Mouse (Mus musculus) limb, embryonic 12.5 days (tissue): ENCODE measurements around the gene Tex33. TPM values are rescaled to one million over a fixed set of nuclear protein-coding genes. Genes with fewer than 3 reads are reported as not detected.

Source experiments
- ATAC-seq: fragments of 200-750 bp; cut with Nextera tagmentation; 2 replicates; pipeline ENCODE4 v1.8.0; 2017; ENCODE audit warnings: low read depth, moderate TSS enrichment; ENCODE audit not compliant: insufficient number of reproducible peaks, insufficient read depth, low FRiP score, low TSS enrichment
- H3K27ac ChIP-seq: fragments of 300-500 bp; sonication (generic); 2 replicates; pipeline ENCODE4 v1.5.1; 2016; ENCODE audit warnings: mild to moderate bottlenecking, moderate library complexity
- H3K27me3 ChIP-seq: fragments of 300-500 bp; sonication (generic); 2 replicates; pipeline ENCODE4 v1.6.1; 2016; ENCODE audit warnings: mild to moderate bottlenecking, moderate library complexity
- H3K36me3 ChIP-seq: fragments of 300-500 bp; sonication (generic); 2 replicates; pipeline ENCODE4 v1.6.1; 2016; ENCODE audit warnings: mild to moderate bottlenecking, moderate library complexity
- H3K4me1 ChIP-seq: fragments of 300-500 bp; sonication (generic); replicated peaks from 2 replicates; pipeline ENCODE4 v1.6.1; 2016
- H3K4me2 ChIP-seq: fragments of 300-500 bp; sonication (generic); 2 replicates; pipeline ENCODE4 v1.6.1; 2016; ENCODE audit warnings: mild to moderate bottlenecking, moderate library complexity
- H3K4me3 ChIP-seq: fragments of 300-500 bp; sonication (generic); replicated peaks from 2 replicates; pipeline ENCODE4 v1.5.1; 2016; ENCODE audit warnings: mild to moderate bottlenecking
- H3K9ac ChIP-seq: fragments of 300-500 bp; sonication (generic); replicated peaks from 2 replicates; pipeline ENCODE4 v1.6.1; 2016; ENCODE audit warnings: mild to moderate bottlenecking, moderate library complexity
- H3K9me3 ChIP-seq: fragments of 300-500 bp; sonication (generic); 2 replicates; pipeline ENCODE4 v1.6.1; 2016; ENCODE audit warnings: mild to moderate bottlenecking, moderate library complexity
- WGBS: fragments of 180-500 bp; shearing (Covaris S2); methylation state at CpG from one replicate; pipeline ENCODE4 v1.1.7; 2016; 5-methylcytosine and 5-hydroxymethylcytosine counted together
- polyA plus RNA-seq: library from polyadenylated mRNA; unstranded; fragments of >200 nt; fragmentation: Nextera tagmentation; extraction: Ambion mirVana; gene quantifications from 2 replicates; pipeline ENCODE4 v1.2.1, GENCODE M21; 2016

Gene Tex33
- polyA plus RNA-seq, 1 experiment from 2014 or later, result not detected

- H3K27ac ChIP-seq, result no peak overlapping the region
- no peak for ATAC-seq
- WGBS, result 73% methylated on average over 6 of the region's 6 CpGs
- no peaks in the 10 kb centered on the region for H3K9me3 ChIP-seq
- peaks cover 16% of the 10 kb centered on the region; the same call in 1 of the 2 replicates for H3K4me1 ChIP-seq
- no peak overlapping the region for H3K4me2 ChIP-seq
- H3K4me3 ChIP-seq, result no peak overlapping the region
- no peaks in the 10 kb centered on the region; the same call in 1 of the 2 replicates for H3K27me3 ChIP-seq
- H3K36me3 ChIP-seq, result no peaks in the 10 kb centered on the region
- H3K9ac ChIP-seq, result no peak overlapping the region
Measured at GRCm38 (mm10) chr15:78401345-78401744, 5.6 kb upstream of the Tex33 start.

GRCm38 (mm10) chr15:78390855-78391254, 4.9 kb downstream of the Tex33 start:
- WGBS, result 76% methylated on average over 3 of the region's 3 CpGs

GRCm38 (mm10) chr15:78385564-78385963, 10.1 kb downstream of the Tex33 start:
- Histone ChIP-seq H3K27me3 (no peaks in the 10 kb centered on the region), H3K27ac (no peak overlapping the region), H3K9ac (no peak overlapping the region), H3K4me3 (no peak overlapping the region), H3K36me3 (no peaks in the 10 kb centered on the region), H3K4me1 (no peaks in the 10 kb centered on the region), H3K4me2 (no peak overlapping the region), H3K9me3 (no peaks in the 10 kb centered on the region)
- 91% methylated on average over 1 of the region's 1 CpGs for WGBS
- no peak for ATAC-seq

More at GRCm38 (mm10) chr15:78390855-78391254, 4.9 kb downstream of the Tex33 start:
- H3K4me1 ChIP-seq, result no peaks in the 10 kb centered on the region
- H3K9me3 ChIP-seq, result no peaks in the 10 kb centered on the region
- H3K27ac ChIP-seq, result no peak overlapping the region
- no peak overlapping the region for H3K9ac ChIP-seq
- ATAC-seq, result no peak
- H3K36me3 ChIP-seq, result no peaks in the 10 kb centered on the region
- no peak overlapping the region for H3K4me3 ChIP-seq
- H3K4me2 ChIP-seq, result no peak overlapping the region
- no peaks in the 10 kb centered on the region for H3K27me3 ChIP-seq

- Histone ChIP-seq H3K9me3 (no peaks in the 10 kb centered on the region), H3K36me3 (no peaks in the 10 kb centered on the region), H3K4me2 (no peak overlapping the region), H3K9ac (no peak overlapping the region), H3K27ac (no peak overlapping the region), H3K4me3 (no peak overlapping the region), H3K4me1 (no peaks in the 10 kb centered on the region), H3K27me3 (no peaks in the 10 kb centered on the region)
- ATAC-seq, result no peak
- 79% methylated on average over 7 of the region's 7 CpGs for WGBS
Measured at GRCm38 (mm10) chr15:78384220-78385116, 11.2 kb downstream of the Tex33 start.

GRCm38 (mm10) chr15:78383450-78384219, 12.1 kb downstream of the Tex33 start:
- no peak overlapping the region for H3K9ac ChIP-seq
- no peaks in the 10 kb centered on the region for H3K4me1 ChIP-seq
- H3K27ac ChIP-seq, result no peak overlapping the region
- WGBS, result 85% methylated on average over 11 of the region's 11 CpGs
- H3K27me3 ChIP-seq, result no peaks in the 10 kb centered on the region
- no peaks in the 10 kb centered on the region for H3K9me3 ChIP-seq
- H3K36me3 ChIP-seq, result no peaks in the 10 kb centered on the region
- no peak for ATAC-seq
- H3K4me3 ChIP-seq, result no peak overlapping the region
- H3K4me2 ChIP-seq, result no peak overlapping the region

- H3K36me3 ChIP-seq, result no peaks in the 10 kb centered on the region
- H3K4me3 ChIP-seq, result no peak overlapping the region
- no peak for ATAC-seq
- H3K27me3 ChIP-seq, result no peaks in the 10 kb centered on the region
- H3K9ac ChIP-seq, result no peak overlapping the region
- H3K4me1 ChIP-seq, result no peaks in the 10 kb centered on the region
- 95% methylated on average over 4 of the region's 4 CpGs for WGBS
- no peak overlapping the region for H3K27ac ChIP-seq
- H3K4me2 ChIP-seq, result no peak overlapping the region
- H3K9me3 ChIP-seq, result no peaks in the 10 kb centered on the region
Measured at GRCm38 (mm10) chr15:78382115-78382514, 13.6 kb downstream of the Tex33 start.

- no peak overlapping the region for H3K4me2 ChIP-seq
- 69% methylated on average over 4 of the region's 4 CpGs for WGBS
- H3K27ac ChIP-seq, result no peak overlapping the region
- no peak overlapping the region for H3K4me3 ChIP-seq
- H3K36me3 ChIP-seq, result no peaks in the 10 kb centered on the region
- H3K9me3 ChIP-seq, result no peaks in the 10 kb centered on the region
- H3K27me3 ChIP-seq, result no peaks in the 10 kb centered on the region
- no peaks in the 10 kb centered on the region for H3K4me1 ChIP-seq
- H3K9ac ChIP-seq, result no peak overlapping the region
- no peak for ATAC-seq
Measured at GRCm38 (mm10) chr15:78380741-78381140, 15.0 kb downstream of the Tex33 start.

GRCm38 (mm10) chr15:78380208-78380607, 15.5 kb downstream of the Tex33 start:
- Histone ChIP-seq H3K4me1 (no peaks in the 10 kb centered on the region), H3K9ac (no peak overlapping the region), H3K27me3 (no peaks in the 10 kb centered on the region), H3K36me3 (no peaks in the 10 kb centered on the region), H3K9me3 (no peaks in the 10 kb centered on the region), H3K4me2 (no peak overlapping the region), H3K4me3 (no peak overlapping the region), H3K27ac (no peak overlapping the region)
- WGBS, result 84% methylated on average over 2 of the region's 2 CpGs
- no peak for ATAC-seq

- H3K4me1 ChIP-seq, result no peaks in the 10 kb centered on the region
- H3K4me2 ChIP-seq, result no peak overlapping the region
- no peak for ATAC-seq
- no peak overlapping the region for H3K4me3 ChIP-seq
- no peaks in the 10 kb centered on the region for H3K9me3 ChIP-seq
- H3K27me3 ChIP-seq, result no peaks in the 10 kb centered on the region
- H3K36me3 ChIP-seq, result no peaks in the 10 kb centered on the region
- 74% methylated on average over 10 of the region's 10 CpGs for WGBS
- H3K9ac ChIP-seq, result no peak overlapping the region
- H3K27ac ChIP-seq, result no peak overlapping the region
Measured at GRCm38 (mm10) chr15:78378556-78378955, 17.2 kb downstream of the Tex33 start.

- 84% methylated on average over 10 of the region's 10 CpGs for WGBS
- H3K9me3 ChIP-seq, result no peaks in the 10 kb centered on the region
- no peak for ATAC-seq
Measured at GRCm38 (mm10) chr15:78377859-78378258, 17.9 kb downstream of the Tex33 start.

GRCm38 (mm10) chr15:78374204-78374603, 21.5 kb downstream of the Tex33 start:
- H3K4me1 ChIP-seq, result no peaks in the 10 kb centered on the region
- H3K27me3 ChIP-seq, result peaks cover 18% of the 10 kb centered on the region
- H3K36me3 ChIP-seq, result no peaks in the 10 kb centered on the region
- ATAC-seq, result no peak
- H3K9ac ChIP-seq, result no peak overlapping the region
- no peaks in the 10 kb centered on the region for H3K9me3 ChIP-seq
- H3K4me3 ChIP-seq, result no peak overlapping the region
- 74% methylated on average over 3 of the region's 3 CpGs for WGBS
- H3K4me2 ChIP-seq, result no peak overlapping the region
- H3K27ac ChIP-seq, result no peak overlapping the region

More at GRCm38 (mm10) chr15:78377859-78378258, 17.9 kb downstream of the Tex33 start:
- Histone ChIP-seq H3K4me2 (no peak overlapping the region), H3K27ac (no peak overlapping the region), H3K36me3 (no peaks in the 10 kb centered on the region), H3K27me3 (no peaks in the 10 kb centered on the region), H3K4me3 (no peak overlapping the region), H3K9ac (no peak overlapping the region), H3K4me1 (no peaks in the 10 kb centered on the region)
